23 mouse cellular contexts compared by ENCODE assay signal in genomic region chr3:57268994-57269393, GRCm38 (mm10). TPM values are rescaled to one million over a fixed set of nuclear protein-coding genes. Genes with fewer than 3 reads are reported as not detected.
"Had no signal": no experiment of that assay in that cellular context is flagged by ENCODE, and none has a peak within 500 bp of the region (broad histone marks: within the 10 kb centered on the region; RNA-seq: fewer than 3 reads in every experiment).

No protein-coding gene starts in this region.

- H3K36me3 ChIP-seq: liver, embryonic 13.5 days; liver, embryonic 15.5 days; midbrain, embryonic 10.5 days; midbrain, embryonic 12.5 days; neural tube, embryonic 13.5 days; neural tube, embryonic 15.5 days had no signal

- H3K27ac ChIP-seq: liver, embryonic 13.5 days; liver, embryonic 15.5 days; macrophage; midbrain, embryonic 10.5 days; midbrain, embryonic 12.5 days; neural tube, embryonic 13.5 days; neural tube, embryonic 15.5 days had no signal

- H3K27me3 ChIP-seq: liver, embryonic 13.5 days; liver, embryonic 15.5 days; megakaryocyte, embryonic 14.5 days; midbrain, embryonic 12.5 days; neural tube, embryonic 13.5 days; neural tube, embryonic 15.5 days had no signal

- DNase-seq: liver; liver, embryonic 13.5 days; liver, postnatal 0 days; lung, postnatal 10 days; midbrain, embryonic 14.5 days; retina, postnatal 1 day; right cerebral cortex, adult 18-20 months; right cerebral cortex, postnatal 25 days; right cerebral cortex, postnatal 4 days; spleen, adult 18-20 months; thymus, adult 18-20 months; thymus, postnatal 14 days; thymus, postnatal 36 days had no signal

- H3K9ac ChIP-seq: liver, embryonic 13.5 days; liver, embryonic 15.5 days; liver, postnatal 0 days; midbrain, embryonic 12.5 days; neural tube, embryonic 13.5 days; neural tube, embryonic 15.5 days had no signal

- H3K9me3 ChIP-seq: liver, embryonic 13.5 days; liver, embryonic 15.5 days; megakaryocyte, embryonic 14.5 days; midbrain, embryonic 10.5 days; midbrain, embryonic 12.5 days; neural tube, embryonic 13.5 days; neural tube, embryonic 15.5 days had no signal

- H3K4me1 ChIP-seq: liver, embryonic 15.5 days; megakaryocyte, embryonic 14.5 days; midbrain, embryonic 10.5 days; midbrain, embryonic 12.5 days; neural tube, embryonic 13.5 days; neural tube, embryonic 15.5 days had no signal

- H3K4me3 ChIP-seq: liver, embryonic 13.5 days; liver, embryonic 15.5 days; megakaryocyte, embryonic 14.5 days; midbrain, embryonic 10.5 days; midbrain, embryonic 12.5 days; myocyte; neural tube, embryonic 13.5 days; neural tube, embryonic 15.5 days had no signal

- H3K4me2 ChIP-seq: liver, embryonic 11.5 days; liver, embryonic 13.5 days; liver, embryonic 15.5 days; midbrain, embryonic 12.5 days; neural tube, embryonic 13.5 days; neural tube, embryonic 15.5 days had no signal

- ATAC-seq: liver, postnatal 0 days; midbrain, embryonic 16.5 days had no signal

RNA-seq across cellular contexts. Expression of gene Tm4sf1, which starts 32.8 kb away (rescaled TPM):
- polyA plus RNA-seq: macrophage had no signal
